Mouse (Mus musculus) CH12.LX (cell line): Measurements from ENCODE around the gene Fam89a. TPM values are rescaled to one million over a fixed set of nuclear protein-coding genes. Genes with fewer than 3 reads are reported as not detected.

ENCODE experiments used
- DNase-seq: peaks from one replicate; pipeline ENCODE4 v3.0.0-alpha.2; 2013; ENCODE audit errors: extremely low read depth
- H3K27ac ChIP-seq: 2 replicates; pipeline ENCODE4 v1.5.1; 2012; ENCODE audit warnings: low read depth, mild to moderate bottlenecking, control low read depth, moderate library complexity; ENCODE audit not compliant: insufficient read depth
- H3K27me3 ChIP-seq: replicated peaks from 2 replicates; pipeline ENCODE3; 2012; ENCODE audit warnings: inconsistent platforms
- H3K36me3 ChIP-seq, 2 experiments: replicated peaks in 1 of 2; 2 replicates each; pipeline versions ENCODE3 to v1.6.1; 2012; ENCODE audit warnings: inconsistent platforms in 1 of 2, low read length in 1 of 2, mild to moderate bottlenecking in 1 of 2, mixed read lengths in 1 of 2, moderate library complexity in 1 of 2; ENCODE audit not compliant: control insufficient read depth in 1 of 2, insufficient read depth in 1 of 2
- H3K4me1 ChIP-seq, 2 experiments: 2 replicates each; pipeline ENCODE4 v1.6.1; 2012; ENCODE audit warnings: inconsistent platforms in 1 of 2, moderate library complexity in 1 of 2; ENCODE audit not compliant: insufficient read depth in 2 of 2, control insufficient read depth in 1 of 2
- H3K4me2 ChIP-seq: 2 replicates; pipeline ENCODE4 v1.6.1; 2012; ENCODE audit warnings: low read depth, mild to moderate bottlenecking, control low read depth; ENCODE audit not compliant: poor library complexity, insufficient read depth, severe bottlenecking
- H3K4me3 ChIP-seq, 3 experiments: fragments of 150-350 bp in 1 of 3; sonication (generic) in 1 of 3; replicated peaks in 1 of 3; 2 replicates each; pipeline versions ENCODE3 to v1.5.1; 2011 to 2012; ENCODE audit warnings: low read depth in 2 of 3, low read length in 2 of 3, mild to moderate bottlenecking in 2 of 3, moderate library complexity in 2 of 3, control low read depth in 1 of 3, improper control_type of control experiment in 1 of 3, inconsistent platforms in 1 of 3, mixed read lengths in 1 of 3; ENCODE audit not compliant: poor library complexity in 1 of 3
- H3K79me2 ChIP-seq: replicated peaks from 2 replicates; pipeline ENCODE4 v1.6.1; 2012; ENCODE audit warnings: mild to moderate bottlenecking, moderate library complexity; ENCODE audit not compliant: control insufficient read depth, poor library complexity, insufficient read depth, severe bottlenecking; ENCODE audit errors: extremely low read depth
- H3K9ac ChIP-seq: 2 replicates; pipeline ENCODE4 v1.6.1; 2012; ENCODE audit warnings: low read depth, mild to moderate bottlenecking, control low read depth, moderate library complexity; ENCODE audit not compliant: insufficient read depth
- H3K9me3 ChIP-seq: replicated peaks from 2 replicates; pipeline ENCODE3; 2012; ENCODE audit warnings: low read length, inconsistent platforms, mixed read lengths
- BHLHE40 ChIP-seq: IDR thresholded peaks from 2 replicates; pipeline ENCODE4 v1.6.1; 2011; ENCODE audit warnings: mild to moderate bottlenecking, low read depth, low read length, improper control_type of control experiment
- CHD1 ChIP-seq: IDR thresholded peaks from 2 replicates; pipeline ENCODE4 v1.6.1; 2012; ENCODE audit warnings: low read depth, low read length, improper control_type of control experiment, inconsistent platforms
- CTCF ChIP-seq, 2 experiments: IDR thresholded peaks in 1 of 2; conservative IDR thresholded peaks in 1 of 2; 2 replicates each; pipeline ENCODE4 v1.5.1; 2011 to 2012; ENCODE audit warnings: low read depth in 2 of 2, low read length in 2 of 2, improper control_type of control experiment in 1 of 2, inconsistent platforms in 1 of 2, mild to moderate bottlenecking in 1 of 2, moderate library complexity in 1 of 2
- E2F4 ChIP-seq: IDR thresholded peaks from 2 replicates; pipeline ENCODE4 v1.6.1; 2011; ENCODE audit warnings: low read depth, low read length, improper control_type of control experiment; ENCODE audit not compliant: insufficient replicate concordance
- ELF1 ChIP-seq: IDR thresholded peaks from 2 replicates; pipeline ENCODE4 v1.6.1; 2014; ENCODE audit warnings: low read depth, mild to moderate bottlenecking, inconsistent platforms, low read length, improper control_type of control experiment
- EP300 ChIP-seq: IDR thresholded peaks from 2 replicates; pipeline ENCODE4 v1.6.1; 2011; ENCODE audit warnings: low read length, improper control_type of control experiment
- ETS1 ChIP-seq: conservative IDR thresholded peaks from 2 replicates; pipeline ENCODE4 v1.6.1; 2012; ENCODE audit warnings: low read depth, mild to moderate bottlenecking, inconsistent platforms, low read length, improper control_type of control experiment, moderate library complexity
- GABPA ChIP-seq: IDR thresholded peaks from 2 replicates; pipeline ENCODE4 v1.6.1; 2012; ENCODE audit warnings: low read depth, low read length, improper control_type of control experiment, inconsistent platforms; ENCODE audit not compliant: insufficient replicate concordance
- HCFC1 ChIP-seq: IDR thresholded peaks from 2 replicates; pipeline ENCODE4 v1.6.1; 2012; ENCODE audit warnings: low read depth, mild to moderate bottlenecking, inconsistent platforms, low read length, improper control_type of control experiment
- IRF4 ChIP-seq: IDR thresholded peaks from 2 replicates; pipeline ENCODE4 v1.6.1; 2014; ENCODE audit warnings: low read depth, mild to moderate bottlenecking, inconsistent platforms, low read length, improper control_type of control experiment
- JUN ChIP-seq: IDR thresholded peaks from 2 replicates; pipeline ENCODE4 v1.6.1; 2011; ENCODE audit warnings: low read depth, mild to moderate bottlenecking, low read length, improper control_type of control experiment, moderate library complexity; ENCODE audit not compliant: insufficient read depth
- JUND ChIP-seq: conservative IDR thresholded peaks from 2 replicates; pipeline ENCODE4 v1.6.1; 2011; ENCODE audit warnings: low read depth, low read length, improper control_type of control experiment
- KAT2A ChIP-seq: IDR thresholded peaks from 2 replicates; pipeline ENCODE4 v1.6.1; 2012; ENCODE audit warnings: low read length, improper control_type of control experiment, inconsistent platforms; ENCODE audit not compliant: insufficient replicate concordance
- MAX ChIP-seq: IDR thresholded peaks from 2 replicates; pipeline ENCODE4 v1.6.1; 2011; ENCODE audit warnings: low read length, improper control_type of control experiment
- MAZ ChIP-seq: IDR thresholded peaks from 2 replicates; pipeline ENCODE4 v1.6.1; 2012; ENCODE audit warnings: low read depth, mild to moderate bottlenecking, inconsistent platforms, low read length, improper control_type of control experiment, moderate library complexity
- MYC ChIP-seq: IDR thresholded peaks from 2 replicates; pipeline ENCODE4 v1.6.1; 2011; ENCODE audit warnings: low read depth, mild to moderate bottlenecking, improper control_type of control experiment, low read length
- NELFE ChIP-seq: IDR thresholded peaks from 2 replicates; pipeline ENCODE4 v1.6.1; 2011; ENCODE audit warnings: low read depth, low read length, improper control_type of control experiment
- NRF1 ChIP-seq: IDR thresholded peaks from 2 replicates; pipeline ENCODE4 v1.6.1; 2014; ENCODE audit warnings: low read depth, mild to moderate bottlenecking, inconsistent platforms, low read length, improper control_type of control experiment, moderate library complexity
- POLR2A ChIP-seq: IDR thresholded peaks from 2 replicates; pipeline ENCODE4 v1.6.1; 2011; ENCODE audit warnings: low read depth, mild to moderate bottlenecking, improper control_type of control experiment, low read length
- POLR2AphosphoS2 ChIP-seq: IDR thresholded peaks from 2 replicates; pipeline ENCODE4 v1.6.1; 2011; ENCODE audit warnings: low read depth, low read length, improper control_type of control experiment
- RAD21 ChIP-seq: IDR thresholded peaks from 2 replicates; pipeline ENCODE4 v1.6.1; 2011; ENCODE audit warnings: low read depth, mild to moderate bottlenecking, low read length, improper control_type of control experiment, moderate library complexity
- RCOR1 ChIP-seq: conservative IDR thresholded peaks from 2 replicates; pipeline ENCODE4 v1.6.1; 2012; ENCODE audit warnings: low read depth, mild to moderate bottlenecking, inconsistent platforms, low read length, improper control_type of control experiment
- SIN3A ChIP-seq: IDR thresholded peaks from 2 replicates; pipeline ENCODE4 v1.6.1; 2012; ENCODE audit warnings: low read length, improper control_type of control experiment, inconsistent platforms
- SMC3 ChIP-seq: IDR thresholded peaks from 2 replicates; pipeline ENCODE4 v1.6.1; 2011; ENCODE audit warnings: low read depth, low read length, improper control_type of control experiment
- TBP ChIP-seq: conservative IDR thresholded peaks from 2 replicates; pipeline ENCODE4 v1.6.1; 2011; ENCODE audit warnings: low read depth, low read length, improper control_type of control experiment
- TCF12 ChIP-seq: IDR thresholded peaks from 2 replicates; pipeline ENCODE4 v1.6.1; 2014; ENCODE audit warnings: low read depth, mild to moderate bottlenecking, inconsistent platforms, low read length, improper control_type of control experiment
- USF2 ChIP-seq: conservative IDR thresholded peaks from 2 replicates; pipeline ENCODE4 v1.6.1; 2011; ENCODE audit warnings: low read depth, low read length, improper control_type of control experiment
- ZC3H11A ChIP-seq: IDR thresholded peaks from 2 replicates; pipeline ENCODE4 v1.6.1; 2012; ENCODE audit warnings: low read depth, mild to moderate bottlenecking, inconsistent platforms, low read length, improper control_type of control experiment
- ZKSCAN1 ChIP-seq: IDR thresholded peaks from 2 replicates; pipeline ENCODE4 v1.6.1; 2012; ENCODE audit warnings: low read depth, inconsistent platforms, low read length, improper control_type of control experiment, borderline replicate concordance
- ZMIZ1 ChIP-seq: IDR thresholded peaks from 2 replicates; pipeline ENCODE4 v1.6.1; 2012; ENCODE audit warnings: low read depth, mild to moderate bottlenecking, inconsistent platforms, low read length, improper control_type of control experiment
- ZNF384 ChIP-seq: IDR thresholded peaks from 2 replicates; pipeline ENCODE4 v1.6.1; 2012; ENCODE audit warnings: low read depth, low read length, improper control_type of control experiment, inconsistent platforms
- dilution Hi-C: fragments of 300-500 bp; cut with MboI; formaldehyde crosslinking; loops from 2 replicates; pipeline ENCODE4 v1.14.3; 2020; ENCODE audit warnings: low sequenced_read_pairs; ENCODE audit not compliant: extremely low pct_unique_long_range_greater_than_20kb, extremely low pct_ligation_motif_present
- in situ Hi-C: fragments of 300-500 bp; cut with MboI; formaldehyde crosslinking; loops from 3 replicates; pipeline ENCODE4 v1.14.3; 2019; ENCODE audit warnings: low sequenced_read_pairs, low pct_ligation_motif_present, low pct_unique_long_range_greater_than_20kb, mixed read lengths
- polyA plus RNA-seq: library from polyadenylated mRNA; unstranded; fragments of >175 nt; gene quantifications from 2 replicates; pipeline ENCODE4 v1.2.1, GENCODE M21; 2012; ENCODE audit warnings: low read depth; ENCODE audit not compliant: insufficient read length
- total RNA-seq, 2 experiments: library from RNA; depleted of rRNA; stranded (reverse); fragments of 300-350 nt in 1 of 2; fragments of >200 nt in 1 of 2; gene quantifications; 2 replicates each; pipeline ENCODE4 v1.2.3; 2012 to 2014

Fam89a gene
- total and polyA plus RNA-seq, 3 experiments: 2.5 to 4.8 (median 3.7) TPM

DNA sequence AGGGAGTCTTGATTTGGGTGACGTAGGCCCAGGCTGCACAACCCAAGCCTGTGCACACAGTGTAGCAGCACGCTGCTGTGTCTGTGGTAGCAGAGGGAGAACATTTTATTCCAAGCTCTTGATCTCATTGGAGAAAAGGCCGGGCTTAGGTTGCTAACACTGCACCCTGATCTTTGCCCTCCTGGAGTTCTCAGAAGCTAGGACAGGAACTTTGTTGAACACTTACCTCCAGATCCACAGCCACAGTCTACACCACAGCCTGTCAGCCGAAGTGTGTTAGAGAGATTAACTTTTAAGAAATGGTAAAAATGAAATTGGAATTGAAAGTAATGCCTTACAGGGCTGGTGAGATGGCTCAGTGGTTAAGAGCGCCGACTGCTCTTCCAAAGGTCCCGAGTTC, 27.3 kb downstream of the Fam89a start:
- Histone ChIP-seq H3K9ac (no peak overlapping the region), H3K4me1 (peaks cover 12 to 31% of the 10 kb centered on the region in 2 experiments), H3K79me2 (peaks cover 22% of the 10 kb centered on the region), H3K27ac (no peak overlapping the region), H3K4me3 (no peak overlapping the region), H3K4me2 (no peak overlapping the region), H3K36me3 (peaks cover 23 to 45% of the 10 kb centered on the region in 2 experiments), H3K9me3 (no peaks in the 10 kb centered on the region), H3K27me3 (no peaks in the 10 kb centered on the region)
- in situ Hi-C loops: loop anchor here (10.0 kb wide), 1 partner anchor 50 kb away; no protein-coding TSS in a partner anchor
- TF ChIP-seq TCF12: no peak
- TF ChIP-seq SIN3A: no peak
- no peak for TF ChIP-seq MYC
- TF ChIP-seq NELFE: no peak
- TF ChIP-seq EP300: no peak
- no peak for TF ChIP-seq IRF4
- TF ChIP-seq RAD21: no peak
- no peak for TF ChIP-seq ZMIZ1
- dilution Hi-C loops: no loop called here
- no peak for DNase-seq

DNA sequence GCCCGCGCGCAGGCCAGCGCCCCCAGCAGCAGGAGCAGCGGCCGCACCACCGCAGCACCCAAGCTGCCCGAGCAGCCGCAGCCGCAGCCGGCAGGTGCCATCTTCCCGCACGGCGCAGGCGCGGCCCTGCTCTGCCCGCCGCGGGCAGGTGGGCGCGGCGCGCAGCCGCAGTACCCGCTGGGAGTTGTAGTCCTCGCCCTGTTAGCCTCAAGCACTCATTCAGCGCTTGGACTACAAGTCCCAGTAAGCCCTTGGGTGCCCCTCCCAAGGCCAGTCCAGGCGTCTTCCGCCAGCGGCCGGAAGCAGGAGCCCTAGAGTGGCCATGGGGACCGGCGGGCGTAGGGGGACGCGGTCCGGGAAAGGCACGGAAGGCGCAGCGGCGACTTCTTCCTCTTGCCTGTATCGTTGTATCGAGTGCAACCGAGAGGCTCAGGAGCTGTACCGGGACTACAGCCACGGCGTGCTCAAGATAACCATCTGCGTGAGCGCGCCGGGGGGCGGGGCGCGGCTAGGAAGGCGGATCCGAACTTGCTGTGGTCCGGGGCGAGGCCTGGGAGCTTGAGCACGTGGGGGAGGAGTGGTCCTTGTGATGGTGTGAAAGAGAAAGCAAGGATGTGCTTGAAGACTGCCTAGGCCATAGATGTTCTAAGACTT, 29.6 kb downstream of the Fam89a start, which contains the start of the genes Ttc13 and Arv1:
Ttc13 (minus strand) TSS at position 122 of the 654 bp plus-strand sequence.
Arv1 (plus strand) TSS at position 278 of the 654 bp plus-strand sequence.
- in situ Hi-C loops: loop anchor here (10.0 kb wide), 1 partner anchor 53 kb away; no protein-coding TSS in a partner anchor
- Histone ChIP-seq H3K27me3 (no peaks in the 10 kb centered on the region), H3K9ac (peak within 1 kb of the TSS; percentile 71), H3K36me3 (peaks cover 10 to 34% of the 10 kb centered on the region in 2 experiments), H3K4me3 (peak within 1 kb of the TSS; percentile 91 to 95 (median 93)), H3K79me2 (peaks cover 22% of the 10 kb centered on the region), H3K9me3 (no peaks in the 10 kb centered on the region), H3K4me2 (peak within 1 kb of the TSS; percentile 98), H3K4me1 (peaks cover 12 to 31% of the 10 kb centered on the region in 2 experiments), H3K27ac (peak within 1 kb of the TSS; percentile 69)
- DNase-seq: peak; percentile 97
- dilution Hi-C loops: no loop called here
- TF ChIP-seq RCOR1 (no peak), BHLHE40 (peak; percentile 74), ETS1 (no peak), POLR2AphosphoS2 (peak; percentile 74; the same call in 1 of the 2 replicates), MAX (peak; percentile 98), TCF12 (peak; percentile 81), TBP (no peak; the same call in 1 of the 2 replicates), EP300 (no peak), MAZ (peak; percentile 98), ZKSCAN1 (no peak), CTCF (conservative IDR thresholded peaks at IDR 0.05 in 1 of 2, IDR thresholded peaks at IDR 0.05 in 1 of 2; ENCODE audit: low read depth in 2 of 2, low read length in 2 of 2) (no peak), NELFE (peak; percentile 58), E2F4 (peak; percentile 79; the same call in 1 of the 2 replicates), IRF4 (peak; percentile 7; the same call in 1 of the 2 replicates), KAT2A (peak; percentile 99), USF2 (peak; percentile 31; the same call in 1 of the 2 replicates), ELF1 (peak; percentile 91), GABPA (peak; percentile 86; the same call in 1 of the 2 replicates), SMC3 (no peak), JUND (no peak), JUN (no peak), HCFC1 (peak; percentile 95), CHD1 (no peak), NRF1 (peak; percentile 95), ZNF384 (no peak), POLR2A (peak; percentile 82), MYC (peak; percentile 93), ZC3H11A (no peak)
